In genomic region chr10:25239156-25239555, GRCm38 (mm10) we compare ENCODE assay signal across 9 mouse cellular contexts.
DNase-seq lines count a peak whose midpoint lies in the region; ATAC-seq and TF ChIP-seq lines count a peak whose summit lies in the region.
"Had no signal": no experiment of that assay in that cellular context is flagged by ENCODE, and none has a peak within 500 bp of the region (broad histone marks: within the 10 kb centered on the region; RNA-seq: fewer than 3 reads in every experiment).

No protein-coding gene starts in this region.

- intact Hi-C loops in gastrocnemius, adult 2 months (cut with DNase I), result no loop called here
- intact Hi-C loops in left cerebral cortex, postnatal 25 days (cut with DNase I), result loop anchor here (5.0 kb wide), 1 partner anchor 277 kb away; no protein-coding TSS in a partner anchor

- H3K36me3 ChIP-seq in forebrain, embryonic 16.5 days (ENCODE audit: control insufficient read depth, insufficient read depth), result no peaks in the 10 kb centered on the region
- no peaks in the 10 kb centered on the region for H3K36me3 ChIP-seq in neural tube, embryonic 12.5 days
- H3K36me3 ChIP-seq: neural tube, embryonic 13.5 days had no signal

- TF ChIP-seq CTCF in gastrocnemius, adult 2 months (IDR thresholded peaks at IDR 0.05), result peak; percentile 63

- peak; percentile 33 for DNase-seq in gastrocnemius, adult 2 months
- DNase-seq in gastrocnemius, postnatal 25 days, result no peak
- DNase-seq in CD4-positive helper T cell, adult 2 months (ENCODE audit: low read depth, low spot score), result peak; percentile 6
- DNase-seq in cerebellum, adult 18-20 months, result peak; percentile 51 to 60
- DNase-seq in left cerebral cortex, postnatal 25 days (ENCODE audit: low spot score in 2 of 2), result peak; percentile 20 to 43
- DNase-seq in urinary bladder, postnatal 25 days (ENCODE audit: low spot score), result no peak

- H3K4me1 ChIP-seq in forebrain, embryonic 16.5 days (replicated peaks; ENCODE audit: control insufficient read depth, insufficient read depth, low read length), result no peaks in the 10 kb centered on the region
- H3K4me1 ChIP-seq in neural tube, embryonic 12.5 days, result no peaks in the 10 kb centered on the region
- H3K4me1 ChIP-seq: neural tube, embryonic 13.5 days had no signal

- H3K27ac ChIP-seq in gastrocnemius, adult 2 months, result no peak overlapping the region
- H3K27ac ChIP-seq in forebrain, embryonic 16.5 days (ENCODE audit: low read length), result no peak overlapping the region
- no peak overlapping the region for H3K27ac ChIP-seq in neural tube, embryonic 12.5 days
- H3K27ac ChIP-seq: neural tube, embryonic 13.5 days had no signal

- peak; percentile 52; the same call in 1 of the 2 replicates for ATAC-seq in forebrain, embryonic 16.5 days
- peak; percentile 37; the same call in 1 of the 2 replicates for ATAC-seq in neural tube, embryonic 12.5 days (ENCODE audit: low FRiP score, low read depth)

- WGBS in forebrain, embryonic 16.5 days, result 35% methylated on average over 9 of the region's 9 CpGs
- 26% methylated on average over 9 of the region's 9 CpGs for WGBS in neural tube, embryonic 12.5 days

- no peaks in the 10 kb centered on the region for H3K9me3 ChIP-seq in forebrain, embryonic 16.5 days (ENCODE audit: control insufficient read depth, low read length)
- H3K9me3 ChIP-seq in neural tube, embryonic 12.5 days, result no peaks in the 10 kb centered on the region
- H3K9me3 ChIP-seq: neural tube, embryonic 13.5 days had no signal

- H3K9ac ChIP-seq in forebrain, embryonic 16.5 days (replicated peaks; ENCODE audit: low read depth, low read length), result no peak overlapping the region
- H3K9ac ChIP-seq in neural tube, embryonic 12.5 days, result no peak overlapping the region
- H3K9ac ChIP-seq: neural tube, embryonic 13.5 days had no signal

- no peak overlapping the region for H3K4me2 ChIP-seq in forebrain, embryonic 16.5 days (ENCODE audit: low read length)
- no peak overlapping the region for H3K4me2 ChIP-seq in neural tube, embryonic 12.5 days (replicated peaks)
- H3K4me2 ChIP-seq: neural tube, embryonic 13.5 days had no signal

- no peak overlapping the region for H3K4me3 ChIP-seq in gastrocnemius, adult 2 months
- H3K4me3 ChIP-seq in forebrain, embryonic 16.5 days (replicated peaks; ENCODE audit: low read length), result no peak overlapping the region
- H3K4me3 ChIP-seq in neural tube, embryonic 12.5 days, result no peak overlapping the region
- H3K4me3 ChIP-seq: neural tube, embryonic 13.5 days had no signal

- no peaks in the 10 kb centered on the region for H3K27me3 ChIP-seq in forebrain, embryonic 16.5 days (replicated peaks; ENCODE audit: control insufficient read depth, insufficient read depth, low read length)
- H3K27me3 ChIP-seq in neural tube, embryonic 12.5 days (replicated peaks), result no peaks in the 10 kb centered on the region
- H3K27me3 ChIP-seq: neural tube, embryonic 13.5 days had no signal

Comparison
In these comparisons a context has a peak if more than half of its experiments do, and no peak if none do; other contexts are left out.
1. DNase-seq: peak in gastrocnemius, adult 2 months (single experiment), CD4-positive helper T cell, adult 2 months (single experiment), cerebellum, adult 18-20 months (2 of 2) and left cerebral cortex, postnatal 25 days (2 of 2); none in gastrocnemius, postnatal 25 days (single experiment) and urinary bladder, postnatal 25 days (single experiment).